Comparison of ENCODE assay signal across 8 mouse cellular contexts in genomic region chr2:59159961-59160604, GRCm38 (mm10). TPM values are rescaled to one million over a fixed set of nuclear protein-coding genes. Genes with fewer than 3 reads are reported as not detected.
DNase-seq lines count a peak whose midpoint lies in the region; ATAC-seq lines count a peak whose summit lies in the region.

No protein-coding gene starts in this region.

- ATAC-seq in hindbrain, embryonic 11.5 days (ENCODE audit: low FRiP score) = peak; percentile 12
- peak; percentile 66; the same call in 1 of the 2 replicates for ATAC-seq in limb, embryonic 12.5 days (ENCODE audit: insufficient number of reproducible peaks, insufficient read depth, low FRiP score, low TSS enrichment, low read depth)

- H3K4me3 ChIP-seq in hindbrain, embryonic 11.5 days (ENCODE audit: low read depth, low read length) = peak overlapping the region; percentile 93
- H3K4me3 ChIP-seq in limb, embryonic 12.5 days (replicated peaks) = peak overlapping the region; percentile 90

- DNase-seq in adrenal gland, postnatal 36 days = peak; percentile 5 to 11
- DNase-seq in adrenal gland, postnatal 25 days = no peak
- peak; percentile 60 for DNase-seq in retina, postnatal 1 day
- no peak for DNase-seq in retina, embryonic 14.5 days (ENCODE audit: low spot score)
- DNase-seq in hindbrain, embryonic 11.5 days (ENCODE audit: low spot score) = no peak
- peak; percentile 13 for DNase-seq in skeletal muscle tissue, adult 2 months (ENCODE audit: low read depth, low spot score)
- DNase-seq in embryo, embryonic 10.5 days (ENCODE audit: low spot score) = no peak

- H3K27ac ChIP-seq in hindbrain, embryonic 11.5 days (ENCODE audit: low read depth, low read length) = no peak overlapping the region
- no peak overlapping the region for H3K27ac ChIP-seq in limb, embryonic 12.5 days

- H3K36me3 ChIP-seq in hindbrain, embryonic 11.5 days (ENCODE audit: control insufficient read depth, insufficient read depth, low read length) = no peaks in the 10 kb centered on the region
- no peaks in the 10 kb centered on the region for H3K36me3 ChIP-seq in limb, embryonic 12.5 days

- under 1% methylated on average over 16 of the region's 16 CpGs for WGBS in hindbrain, embryonic 11.5 days
- 1% methylated on average over 16 of the region's 16 CpGs for WGBS in limb, embryonic 12.5 days

- no peaks in the 10 kb centered on the region; the same call in 1 of the 2 replicates for H3K4me1 ChIP-seq in hindbrain, embryonic 11.5 days (replicated peaks; ENCODE audit: control insufficient read depth, insufficient read depth, low read length)
- peaks cover 10% of the 10 kb centered on the region for H3K4me1 ChIP-seq in limb, embryonic 12.5 days (replicated peaks)

- peak overlapping the region; percentile 68 for H3K4me2 ChIP-seq in hindbrain, embryonic 11.5 days (replicated peaks; ENCODE audit: low read depth, low read length)
- H3K4me2 ChIP-seq in limb, embryonic 12.5 days = peak overlapping the region; percentile 79

- H3K27me3 ChIP-seq in hindbrain, embryonic 11.5 days (ENCODE audit: control insufficient read depth, insufficient read depth, low read length) = no peaks in the 10 kb centered on the region
- H3K27me3 ChIP-seq in limb, embryonic 12.5 days = no peaks in the 10 kb centered on the region

- H3K9me3 ChIP-seq in hindbrain, embryonic 11.5 days (ENCODE audit: control insufficient read depth, low read length) = no peaks in the 10 kb centered on the region
- no peaks in the 10 kb centered on the region for H3K9me3 ChIP-seq in limb, embryonic 12.5 days

- H3K9ac ChIP-seq in hindbrain, embryonic 11.5 days (ENCODE audit: low read depth, low read length) = peak overlapping the region; percentile 49
- H3K9ac ChIP-seq in limb, embryonic 12.5 days (replicated peaks) = no peak overlapping the region

RNA-seq across cellular contexts. Expression of gene Ccdc148, which starts 0.4 kb away (rescaled TPM):
- under 1 TPM; 0.86 to 0.99 TPM for total RNA-seq in adrenal gland, postnatal 36 days (2021)
- total RNA-seq in adrenal gland, postnatal 25 days (2021) = 1.00 and 1.3 TPM in 2 replicates
- 0.60 and 0.98 TPM in 2 replicates for polyA plus RNA-seq in hindbrain, embryonic 11.5 days (2014; fragmentation: Nextera tagmentation; extraction: Ambion mirVana)
- 0.63 and 0.69 TPM in 2 replicates for polyA plus RNA-seq in limb, embryonic 12.5 days (2016; fragmentation: Nextera tagmentation; extraction: Ambion mirVana)

RNA-seq across cellular contexts. Expression of gene Pkp4, which starts 0.6 kb away (rescaled TPM):
- 10 to 100 TPM; 51.9 to 60.8 TPM for total RNA-seq in adrenal gland, postnatal 36 days (2021)
- total RNA-seq in adrenal gland, postnatal 25 days (2021) = 57.3 and 68.1 TPM in 2 replicates
- polyA plus RNA-seq in hindbrain, embryonic 11.5 days (2014; fragmentation: Nextera tagmentation; extraction: Ambion mirVana) = 16.3 and 21.3 TPM in 2 replicates
- polyA plus RNA-seq in limb, embryonic 12.5 days (2016; fragmentation: Nextera tagmentation; extraction: Ambion mirVana) = 17.5 and 18.7 TPM in 2 replicates

Comparison
In these comparisons a context has a peak if more than half of its experiments do, and no peak if none do; other contexts are left out.
1. DNase-seq: peak in adrenal gland, postnatal 36 days (2 of 2), retina, postnatal 1 day (single experiment) and skeletal muscle tissue, adult 2 months (single experiment); none in adrenal gland, postnatal 25 days (single experiment), retina, embryonic 14.5 days (single experiment), hindbrain, embryonic 11.5 days (single experiment) and embryo, embryonic 10.5 days (single experiment).